Mouse (Mus musculus) heart, adult 2 months (tissue): ENCODE measurements at regions not wholly inside any gene's neighbourhood (a gene's known extent, or its start where the extent isn't known, plus 50 kb on each side); places are given as distances from the start of the nearest gene placed in this dataset.

Experiments used
- CTCF ChIP-seq: fragments of 200-600 bp; IDR thresholded peaks from 2 replicates; pipeline ENCODE4 v1.8.1; 2022; ENCODE audit warnings: antibody characterized with exemption, mild to moderate bottlenecking, moderate library complexity
- EP300 ChIP-seq: fragments of 200-500 bp; IDR thresholded peaks from 2 replicates; pipeline ENCODE4 v1.6.1; 2011; ENCODE audit warnings: low read depth, low read length, control low read depth; ENCODE audit not compliant: insufficient read depth
- POLR2A ChIP-seq: fragments of 200-500 bp; IDR thresholded peaks from 2 replicates; pipeline ENCODE4 v1.6.1; 2011; ENCODE audit warnings: mild to moderate bottlenecking, low read depth, low read length, control low read depth; ENCODE audit not compliant: insufficient read depth

GRCm38 (mm10) chr9:41806289-41806621 is 317.8 kb downstream of the Sorl1 start:
- TF ChIP-seq POLR2A (no peak), CTCF (no peak), EP300 (no peak)
